ENCODE assay signal across 8 mouse cellular contexts in genomic region chr8:114351643-114352427, GRCm38 (mm10).
DNase-seq lines count a peak whose midpoint lies in the region; ATAC-seq and TF ChIP-seq lines count a peak whose summit lies in the region.

No protein-coding gene starts in this region.

- no peaks in the 10 kb centered on the region for H3K27me3 ChIP-seq in embryonic facial prominence, embryonic 12.5 days
- H3K27me3 ChIP-seq in embryonic facial prominence, embryonic 10.5 days (replicated peaks; ENCODE audit: low read depth, poor library complexity, severe bottlenecking) = no peaks in the 10 kb centered on the region
- no peaks in the 10 kb centered on the region for H3K27me3 ChIP-seq in lung, embryonic 14.5 days (ENCODE audit: insufficient read depth, low read length)
- H3K27me3 ChIP-seq in midbrain, embryonic 16.5 days (ENCODE audit: control insufficient read depth, insufficient read depth, low read depth, low read length) = no peaks in the 10 kb centered on the region

- 60% methylated on average over 14 of the region's 14 CpGs for WGBS in embryonic facial prominence, embryonic 12.5 days
- 64% methylated on average over 14 of the region's 14 CpGs for WGBS in embryonic facial prominence, embryonic 10.5 days
- WGBS in lung, embryonic 14.5 days = 44% methylated on average over 14 of the region's 14 CpGs
- WGBS in midbrain, embryonic 16.5 days = 62% methylated on average over 14 of the region's 14 CpGs

- TF ChIP-seq CTCF in lung, embryonic 14.5 days (IDR thresholded peaks at IDR 0.05; ENCODE audit: low read depth) = no peak

- no peak overlapping the region for H3K9ac ChIP-seq in embryonic facial prominence, embryonic 12.5 days
- H3K9ac ChIP-seq in lung, embryonic 14.5 days = no peak overlapping the region; the same call in 1 of the 2 replicates
- H3K9ac ChIP-seq in midbrain, embryonic 16.5 days (ENCODE audit: low read depth, low read length) = no peak overlapping the region

- no peaks in the 10 kb centered on the region for H3K36me3 ChIP-seq in embryonic facial prominence, embryonic 12.5 days
- no peaks in the 10 kb centered on the region for H3K36me3 ChIP-seq in embryonic facial prominence, embryonic 10.5 days (replicated peaks)
- H3K36me3 ChIP-seq in lung, embryonic 14.5 days (ENCODE audit: insufficient read depth) = no peaks in the 10 kb centered on the region
- no peaks in the 10 kb centered on the region for H3K36me3 ChIP-seq in midbrain, embryonic 16.5 days (ENCODE audit: control insufficient read depth, insufficient read depth, low read length)

- no peak for DNase-seq in embryonic facial prominence, embryonic 10.5 days (ENCODE audit: low spot score)
- DNase-seq in lung, embryonic 14.5 days = peak; percentile 8
- no peak for DNase-seq in lung, adult 18-20 months
- DNase-seq in right cerebral cortex, postnatal 14 days = peak; percentile 28
- no peak for DNase-seq in adrenal gland, postnatal 25 days

- H3K9me3 ChIP-seq in embryonic facial prominence, embryonic 12.5 days = no peaks in the 10 kb centered on the region
- no peaks in the 10 kb centered on the region for H3K9me3 ChIP-seq in embryonic facial prominence, embryonic 10.5 days
- no peaks in the 10 kb centered on the region for H3K9me3 ChIP-seq in lung, embryonic 14.5 days (ENCODE audit: low read depth, low read length)
- H3K9me3 ChIP-seq in midbrain, embryonic 16.5 days (replicated peaks; ENCODE audit: control insufficient read depth, low read length, poor library complexity, severe bottlenecking) = no peaks in the 10 kb centered on the region

- no peak for ATAC-seq in embryonic facial prominence, embryonic 12.5 days (ENCODE audit: insufficient number of reproducible peaks, insufficient read depth, low FRiP score, low TSS enrichment)
- ATAC-seq in lung, embryonic 14.5 days (ENCODE audit: insufficient read depth) = no peak
- ATAC-seq in inflammation-experienced regulatory T-cells, adult 6 months = peak; percentile 81
- ATAC-seq in midbrain, embryonic 16.5 days = no peak

- no peak overlapping the region for H3K4me3 ChIP-seq in embryonic facial prominence, embryonic 12.5 days
- no peak overlapping the region for H3K4me3 ChIP-seq in embryonic facial prominence, embryonic 10.5 days
- H3K4me3 ChIP-seq in lung, embryonic 14.5 days (ENCODE audit: low read depth, low read length) = no peak overlapping the region
- no peak overlapping the region for H3K4me3 ChIP-seq in midbrain, embryonic 16.5 days (ENCODE audit: low read depth, low read length)

- H3K4me1 ChIP-seq in embryonic facial prominence, embryonic 12.5 days = 0 out of 2 replicates have a peak, but pooled peaks cover 3% of the 10 kb centered on the region
- peaks cover 8% of the 10 kb centered on the region; the same call in 1 of the 2 replicates for H3K4me1 ChIP-seq in embryonic facial prominence, embryonic 10.5 days
- H3K4me1 ChIP-seq in lung, embryonic 14.5 days (ENCODE audit: insufficient read depth) = no peaks in the 10 kb centered on the region
- peaks cover 10% of the 10 kb centered on the region for H3K4me1 ChIP-seq in midbrain, embryonic 16.5 days (ENCODE audit: control insufficient read depth, insufficient read depth, low read length)

- peak overlapping the region; percentile 30 for H3K4me2 ChIP-seq in embryonic facial prominence, embryonic 12.5 days (replicated peaks)
- H3K4me2 ChIP-seq in lung, embryonic 14.5 days = peak overlapping the region; percentile 18; the same call in 1 of the 2 replicates
- H3K4me2 ChIP-seq in midbrain, embryonic 16.5 days (ENCODE audit: low read length) = no peak overlapping the region

- no peak overlapping the region for H3K27ac ChIP-seq in embryonic facial prominence, embryonic 12.5 days
- H3K27ac ChIP-seq in embryonic facial prominence, embryonic 10.5 days (replicated peaks) = no peak overlapping the region
- no peak overlapping the region for H3K27ac ChIP-seq in lung, embryonic 14.5 days (ENCODE audit: low read depth)
- H3K27ac ChIP-seq in midbrain, embryonic 16.5 days (ENCODE audit: low read length) = no peak overlapping the region

Comparison
In these comparisons a context has a peak if more than half of its experiments do, and no peak if none do; other contexts are left out.
1. DNase-seq: peak in lung, embryonic 14.5 days (single experiment) and right cerebral cortex, postnatal 14 days (single experiment); none in embryonic facial prominence, embryonic 10.5 days (single experiment), lung, adult 18-20 months (0 of 2) and adrenal gland, postnatal 25 days (single experiment).